Mouse (Mus musculus): ENCODE results near the gene Hsp90ab1.

Hsp90ab1 gene

GRCm38 (mm10) chr17:45543115-45543514 is 30.0 kb downstream of the Hsp90ab1 start:
- DNase-seq (ENCODE audit: extremely low spot score, low read depth, low spot score): no peak

- DNase-seq (ENCODE audit: extremely low spot score, low read depth, low spot score): no peak
Observed at GRCm38 (mm10) chr17:45542705-45543104, 30.4 kb downstream of the Hsp90ab1 start.

GRCm38 (mm10) chr17:45542129-45542528 is 30.9 kb downstream of the Hsp90ab1 start:
- no peak for DNase-seq (ENCODE audit: extremely low spot score, low read depth, low spot score)

GRCm38 (mm10) chr17:45539664-45540063 is 33.4 kb downstream of the Hsp90ab1 start:
- no peak for DNase-seq (ENCODE audit: extremely low spot score, low read depth, low spot score)

- DNase-seq (ENCODE audit: extremely low spot score, low read depth, low spot score): no peak
Observed at GRCm38 (mm10) chr17:45538394-45538793, 34.7 kb downstream of the Hsp90ab1 start.

GRCm38 (mm10) chr17:45536264-45536663 is 36.8 kb downstream of the Hsp90ab1 start:
- no peak for DNase-seq (ENCODE audit: extremely low spot score, low read depth, low spot score)

- DNase-seq (ENCODE audit: extremely low spot score, low read depth, low spot score): no peak
Observed at GRCm38 (mm10) chr17:45532896-45533295, 40.2 kb downstream of the Hsp90ab1 start.

GRCm38 (mm10) chr17:45530346-45530782 is 42.7 kb downstream of the Hsp90ab1 start:
- DNase-seq (ENCODE audit: extremely low spot score, low read depth, low spot score): no peak

- no peak for DNase-seq (ENCODE audit: extremely low spot score, low read depth, low spot score)
Observed at GRCm38 (mm10) chr17:45526571-45526970, 46.5 kb downstream of the Hsp90ab1 start.

- DNase-seq (ENCODE audit: extremely low spot score, low read depth, low spot score): no peak
Observed at GRCm38 (mm10) chr17:45524961-45525360, 48.1 kb downstream of the Hsp90ab1 start.

- DNase-seq (ENCODE audit: extremely low spot score, low read depth, low spot score): no peak
Observed at GRCm38 (mm10) chr17:45523263-45523662, 49.8 kb downstream of the Hsp90ab1 start, which contains the start of gene Tcte1. TSS of gene Tcte1 (plus strand) at chr17:45523434.

- DNase-seq (ENCODE audit: extremely low spot score, low read depth, low spot score): no peak
Observed at GRCm38 (mm10) chr17:45520136-45520535, 52.9 kb downstream of the Hsp90ab1 start.

- no peak for DNase-seq (ENCODE audit: extremely low spot score, low read depth, low spot score)
Observed at GRCm38 (mm10) chr17:45518766-45519475, 54.1 kb downstream of the Hsp90ab1 start.

Data from hindlimb bud, embryonic 11.5 days (tissue).